27 mouse cellular contexts compared by ENCODE assay signal in the genomic region with DNA sequence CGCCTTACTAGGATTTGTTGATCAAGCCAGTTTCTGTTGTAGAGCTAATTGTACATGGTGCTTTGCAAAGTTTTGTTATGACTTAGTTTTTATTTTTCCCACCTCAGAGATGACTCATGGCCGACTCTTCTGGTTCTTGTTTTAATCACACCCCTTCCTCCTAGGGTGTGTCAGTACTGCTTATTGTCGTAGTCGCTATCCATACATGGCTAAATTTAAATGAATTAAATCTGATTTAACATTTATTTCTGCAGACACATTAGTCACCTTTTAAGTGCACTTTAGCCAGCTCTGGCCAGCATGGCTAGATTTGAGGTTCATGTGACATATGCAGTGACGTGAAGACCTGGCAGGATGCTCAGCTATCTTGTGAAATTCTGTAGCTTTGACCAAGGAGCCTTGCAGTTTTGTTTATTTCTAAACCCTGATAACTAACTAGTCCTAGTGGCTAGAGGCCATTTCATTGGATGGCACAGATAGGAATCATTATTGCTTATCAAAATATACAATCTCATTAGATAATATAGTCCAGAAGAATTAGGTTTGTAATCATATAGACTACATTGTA. TPM values are rescaled to one million over a fixed set of nuclear protein-coding genes. Genes with fewer than 3 reads are reported as not detected.
DNase-seq lines count a peak whose midpoint lies in the region; ATAC-seq and TF ChIP-seq lines count a peak whose summit lies in the region.
"Had no signal": no experiment of that assay in that cellular context is flagged by ENCODE, and none has a peak within 500 bp of the region (broad histone marks: within the 10 kb centered on the region; RNA-seq: fewer than 3 reads in every experiment).

No protein-coding gene starts in this region.

- no peak for TF ChIP-seq CTCF in embryonic fibroblast, embryonic 13.5 days (IDR thresholded peaks at IDR 0.05; ENCODE audit: borderline replicate concordance, insufficient read depth, low read length)
- no peak for TF ChIP-seq CTCF in kidney, adult 2 months (conservative IDR thresholded peaks at IDR 0.05; ENCODE audit: insufficient read depth, insufficient read length, low read depth, low read length)

- no peak for TF ChIP-seq POLR2A in embryonic fibroblast, embryonic 13.5 days (IDR thresholded peaks at IDR 0.05; ENCODE audit: low read depth, low read length)
- TF ChIP-seq POLR2A in kidney, adult 2 months (IDR thresholded peaks at IDR 0.05; ENCODE audit: low read depth, low read length), result no peak

- peak overlapping the region; percentile 94 for H3K27ac ChIP-seq in embryonic fibroblast, embryonic 13.5 days (ENCODE audit: insufficient read depth, low read length)
- H3K27ac ChIP-seq in kidney, adult 2 months (ENCODE audit: insufficient read depth, low read depth, low read length), result no peak overlapping the region
- H3K27ac ChIP-seq: forebrain, embryonic 15.5 days; hindbrain, embryonic 13.5 days; layer of hippocampus, adult 2 months; liver, embryonic 12.5 days; neural tube, embryonic 15.5 days; stomach, postnatal 0 days had no signal

- H3K36me3 ChIP-seq in kidney, adult 2 months (ENCODE audit: control insufficient read depth, insufficient read depth, low read length), result no peaks in the 10 kb centered on the region
- H3K36me3 ChIP-seq: forebrain, embryonic 15.5 days; G1E; heart, embryonic 12.5 days; hindbrain, embryonic 13.5 days; liver, embryonic 12.5 days; neural tube, embryonic 15.5 days had no signal

- peak; percentile 46 for DNase-seq in heart, adult 11 months
- DNase-seq in heart, postnatal 4 days, result no peak
- DNase-seq in ovary, postnatal 10 days (ENCODE audit: low spot score), result no peak
- DNase-seq in heart, postnatal 14 days, result no peak
- DNase-seq in urinary bladder, adult 2 months (ENCODE audit: low spot score), result no peak
- no peak for DNase-seq in kidney, adult 2 months
- DNase-seq: adrenal gland, postnatal 14 days; cerebellum, adult 9-11 months; gastrocnemius, postnatal 10 days; kidney, adult 9 months; kidney, postnatal 25 days; lung, adult 18-20 months; lung, postnatal 10 days; thymus, adult 2 months had no signal

- WGBS in kidney, adult 2 months, result 90% methylated on average over 5 of the region's 5 CpGs

- ATAC-seq in CD4-positive, CD25-positive, alpha-beta regulatory T cell, adult 4 months, result peak; percentile 81
- ATAC-seq: forebrain, embryonic 15.5 days; liver, embryonic 12.5 days had no signal

- peaks cover 6% of the 10 kb centered on the region for H3K4me1 ChIP-seq in embryonic fibroblast, embryonic 13.5 days (ENCODE audit: control insufficient read depth, insufficient read depth, low read length)
- H3K4me1 ChIP-seq in kidney, adult 2 months (ENCODE audit: control insufficient read depth, insufficient read depth, low read length), result no peaks in the 10 kb centered on the region
- H3K4me1 ChIP-seq: forebrain, embryonic 15.5 days; heart, embryonic 12.5 days; hindbrain, embryonic 13.5 days; liver, embryonic 12.5 days; neural tube, embryonic 15.5 days had no signal

- no peaks in the 10 kb centered on the region for H3K27me3 ChIP-seq in kidney, adult 2 months (replicated peaks; ENCODE audit: control insufficient read depth, insufficient read depth, low read length)
- H3K27me3 ChIP-seq: forebrain, embryonic 15.5 days; heart, embryonic 12.5 days; hindbrain, embryonic 13.5 days; liver, embryonic 12.5 days; neural tube, embryonic 15.5 days had no signal

- no peak overlapping the region for H3K4me3 ChIP-seq in embryonic fibroblast, embryonic 13.5 days (ENCODE audit: insufficient read depth, low read length)
- H3K4me3 ChIP-seq in kidney, adult 2 months (ENCODE audit: insufficient read depth, low read depth, low read length), result no peak overlapping the region
- H3K4me3 ChIP-seq: erythroblast, embryonic 14.5 days; forebrain, embryonic 15.5 days; heart, embryonic 12.5 days; hindbrain, embryonic 13.5 days; layer of hippocampus, adult 2 months; liver, embryonic 12.5 days; neural tube, embryonic 15.5 days had no signal

- intact Hi-C loops in heart, postnatal 14 days (cut with DNase I), result no loop called here

RNA-seq across cellular contexts. Expression of a gene that starts 34.0 kb away (rescaled TPM):
- total RNA-seq in heart, postnatal 4 days (2021), result 1 to 10 TPM; 1.7 to 2.4 TPM
- under 1 TPM in 1 of 2 experiments, not detected in 1; 0.48 TPM for polyA plus RNA-seq in CD4-positive, CD25-positive, alpha-beta regulatory T cell, adult 4 months (2017; shearing (Covaris generic))
- not detected in 2 replicates for polyA plus RNA-seq in embryonic fibroblast, embryonic 13.5 days (2011; ENCODE audit: insufficient read length, low read depth, missing spikeins)
- total RNA-seq in heart, postnatal 14 days (2021), result 1 to 10 TPM; 1.4 to 2.2 TPM
- 3.3 and 4.0 TPM in 2 replicates for polyA plus RNA-seq in urinary bladder, adult 2 months (2012; rRNA removed)
- polyA plus RNA-seq in kidney, adult 2 months (2012; rRNA removed), result 0.75 and 1.5 TPM in 2 replicates
- total RNA-seq: common myeloid progenitor, adult 5-6 weeks; granulocyte monocyte progenitor cell, adult 5-6 weeks had no signal
- polyA plus RNA-seq: erythroblast, embryonic 14.5 days; G1E had no signal

RNA-seq across cellular contexts. Expression of a gene that starts 47.5 kb away (rescaled TPM):
- total RNA-seq in heart, postnatal 4 days (2021), result 10 to 100 TPM; 11.2 to 11.8 TPM
- polyA plus RNA-seq in CD4-positive, CD25-positive, alpha-beta regulatory T cell, adult 4 months (2017; shearing (Covaris generic)), result not detected
- polyA plus RNA-seq in embryonic fibroblast, embryonic 13.5 days (2011; ENCODE audit: insufficient read length, low read depth, missing spikeins), result 81.1 and 208 TPM in 2 replicates
- total RNA-seq in heart, postnatal 14 days (2021), result 1 to 10 TPM; 6.5 to 8.1 TPM
- polyA plus RNA-seq in urinary bladder, adult 2 months (2012; rRNA removed), result 7.0 and 10.9 TPM in 2 replicates
- 0.48 and 0.62 TPM in 2 replicates for polyA plus RNA-seq in kidney, adult 2 months (2012; rRNA removed)
- total RNA-seq: granulocyte monocyte progenitor cell, adult 5-6 weeks had no signal
- polyA plus RNA-seq: erythroblast, embryonic 14.5 days; G1E had no signal
